Mouse (Mus musculus): ENCODE results near the gene Tbcb. TPM values are rescaled to one million over a fixed set of nuclear protein-coding genes. Genes with fewer than 3 reads are reported as not detected.
"Not testable (repeated sequence)": the region's sequence is repeated elsewhere in the genome, so short reads cannot be mapped to it uniquely, and the experiment has no call there.

Tbcb gene
- polyA plus RNA-seq, 1 experiment = 2.6 TPM

GRCm38 (mm10) chr7:30192088-30192487, 40.0 kb downstream of the Tbcb start:
- TF ChIP-seq TAL1 (IDR thresholded peaks at IDR 0.05; ENCODE audit: low read length) = no peak
- H3K9me3 ChIP-seq (ENCODE audit: control insufficient read depth, low read length) = no peaks in the 10 kb centered on the region
- H3K27me3 ChIP-seq (ENCODE audit: control insufficient read depth) = no peaks in the 10 kb centered on the region
- peaks cover 62% of the 10 kb centered on the region for H3K36me3 ChIP-seq (ENCODE audit: control insufficient read depth)
- peaks cover 44% of the 10 kb centered on the region for H3K4me1 ChIP-seq (ENCODE audit: control insufficient read depth)
- no peak overlapping the region for H3K4me3 ChIP-seq (replicated peaks)

GRCm38 (mm10) chr7:30189116-30189491, 43.0 kb downstream of the Tbcb start:
- Histone ChIP-seq H3K9me3 (ENCODE audit: control insufficient read depth, low read length) (no peaks in the 10 kb centered on the region), H3K36me3 (ENCODE audit: control insufficient read depth) (peaks cover 85% of the 10 kb centered on the region), H3K4me3 (replicated peaks) (no peak overlapping the region), H3K27me3 (ENCODE audit: control insufficient read depth) (no peaks in the 10 kb centered on the region), H3K4me1 (ENCODE audit: control insufficient read depth) (peaks cover 26% of the 10 kb centered on the region)
- TF ChIP-seq GATA1 (IDR thresholded peaks at IDR 0.05; ENCODE audit: low read length) (no peak), TAL1 (IDR thresholded peaks at IDR 0.05; ENCODE audit: low read length) (no peak)

GRCm38 (mm10) chr7:30188344-30189115, 43.5 kb downstream of the Tbcb start:
- H3K9me3 ChIP-seq (ENCODE audit: control insufficient read depth, low read length) = no peaks in the 10 kb centered on the region
- H3K4me1 ChIP-seq (ENCODE audit: control insufficient read depth) = peaks cover 28% of the 10 kb centered on the region
- peaks cover 85% of the 10 kb centered on the region for H3K36me3 ChIP-seq (ENCODE audit: control insufficient read depth)
- H3K27me3 ChIP-seq (ENCODE audit: control insufficient read depth) = no peaks in the 10 kb centered on the region
- TF ChIP-seq TAL1 (IDR thresholded peaks at IDR 0.05; ENCODE audit: low read length) (no peak), GATA1 (IDR thresholded peaks at IDR 0.05; ENCODE audit: low read length) (no peak)
- no peak overlapping the region for H3K4me3 ChIP-seq (replicated peaks)

GRCm38 (mm10) chr7:30184641-30185348, 47.3 kb downstream of the Tbcb start:
- Histone ChIP-seq H3K9me3 (ENCODE audit: control insufficient read depth, low read length) (no peaks in the 10 kb centered on the region), H3K4me3 (replicated peaks) (no peak overlapping the region), H3K36me3 (ENCODE audit: control insufficient read depth) (peaks cover 49% of the 10 kb centered on the region), H3K27me3 (ENCODE audit: control insufficient read depth) (no peaks in the 10 kb centered on the region), H3K4me1 (ENCODE audit: control insufficient read depth) (peaks cover 14% of the 10 kb centered on the region)
- no peak for TF ChIP-seq GATA1 (IDR thresholded peaks at IDR 0.05; ENCODE audit: low read length)
- no peak for TF ChIP-seq TAL1 (IDR thresholded peaks at IDR 0.05; ENCODE audit: low read length)

- H3K9me3 ChIP-seq (ENCODE audit: control insufficient read depth, low read length) = no peaks in the 10 kb centered on the region
- H3K4me1 ChIP-seq (ENCODE audit: control insufficient read depth) = peaks cover 14% of the 10 kb centered on the region
- peak within 1 kb of the TSS; percentile 41 for H3K4me3 ChIP-seq (replicated peaks)
- H3K36me3 ChIP-seq (ENCODE audit: control insufficient read depth) = peaks cover 40% of the 10 kb centered on the region
- H3K27me3 ChIP-seq (ENCODE audit: control insufficient read depth) = no peaks in the 10 kb centered on the region
- peak; percentile 70 for TF ChIP-seq GATA1 (IDR thresholded peaks at IDR 0.05; ENCODE audit: low read length)
- no peak for TF ChIP-seq TAL1 (IDR thresholded peaks at IDR 0.05; ENCODE audit: low read length)
Measured at GRCm38 (mm10) chr7:30183879-30184289, 48.2 kb downstream of the Tbcb start, which contains the start of gene Cox7a1. Gene Cox7a1 (plus strand): TSS chr7:30184144.

- H3K27me3 ChIP-seq (ENCODE audit: control insufficient read depth); H3K4me3 ChIP-seq (replicated peaks); H3K9me3 ChIP-seq (ENCODE audit: control insufficient read depth, low read length): not testable (repeated sequence)
- peaks cover 39% of the 10 kb centered on the region for H3K36me3 ChIP-seq (ENCODE audit: control insufficient read depth)
- peaks cover 14% of the 10 kb centered on the region for H3K4me1 ChIP-seq (ENCODE audit: control insufficient read depth)
Measured at GRCm38 (mm10) chr7:30183189-30183588, 48.9 kb downstream of the Tbcb start.

- not testable (repeated sequence) for H3K9me3 ChIP-seq (ENCODE audit: control insufficient read depth, low read length); H3K4me3 ChIP-seq (replicated peaks); H3K27me3 ChIP-seq (ENCODE audit: control insufficient read depth)
- Histone ChIP-seq H3K4me1 (ENCODE audit: control insufficient read depth) (peaks cover 14% of the 10 kb centered on the region), H3K36me3 (ENCODE audit: control insufficient read depth) (peaks cover 33% of the 10 kb centered on the region)
Measured at GRCm38 (mm10) chr7:30181929-30182328, 50.1 kb downstream of the Tbcb start.

- TF ChIP-seq TAL1 (IDR thresholded peaks at IDR 0.05; ENCODE audit: low read length) = no peak
- TF ChIP-seq GATA1 (IDR thresholded peaks at IDR 0.05; ENCODE audit: low read length) = no peak
- Histone ChIP-seq H3K4me3 (replicated peaks) (no peak overlapping the region), H3K9me3 (ENCODE audit: control insufficient read depth, low read length) (no peaks in the 10 kb centered on the region), H3K36me3 (ENCODE audit: control insufficient read depth) (peaks cover 32% of the 10 kb centered on the region), H3K27me3 (ENCODE audit: control insufficient read depth) (no peaks in the 10 kb centered on the region), H3K4me1 (ENCODE audit: control insufficient read depth) (peaks cover 14% of the 10 kb centered on the region)
Measured at GRCm38 (mm10) chr7:30181308-30181707, 50.8 kb downstream of the Tbcb start.

GRCm38 (mm10) chr7:30178256-30178655, 53.8 kb downstream of the Tbcb start:
- Histone ChIP-seq H3K4me1 (ENCODE audit: control insufficient read depth) (peaks cover 2% of the 10 kb centered on the region; the same call in 1 of the 2 replicates), H3K36me3 (ENCODE audit: control insufficient read depth) (peaks cover 19% of the 10 kb centered on the region), H3K9me3 (ENCODE audit: control insufficient read depth, low read length) (no peaks in the 10 kb centered on the region), H3K4me3 (replicated peaks) (no peak overlapping the region), H3K27me3 (ENCODE audit: control insufficient read depth) (no peaks in the 10 kb centered on the region)
- TF ChIP-seq GATA1 (IDR thresholded peaks at IDR 0.05; ENCODE audit: low read length) (no peak), TAL1 (IDR thresholded peaks at IDR 0.05; ENCODE audit: low read length) (no peak)
